Mouse (Mus musculus): ENCODE measurements around the gene Adgrf1.

GRCm38 (mm10) chr17:43332686-43333085 lies 62.6 kb downstream of the Adgrf1 start:
- no peak for TF ChIP-seq CTCF (IDR thresholded peaks at IDR 0.05; ENCODE audit: low read depth, low read length)
- no peak for TF ChIP-seq GATA1 (IDR thresholded peaks at IDR 0.05; ENCODE audit: borderline replicate concordance, low read length)
- TF ChIP-seq GATA2 (IDR thresholded peaks at IDR 0.05; ENCODE audit: borderline replicate concordance, low read depth, low read length), result no peak
- no peak for TF ChIP-seq TAL1 (conservative IDR thresholded peaks at IDR 0.05; ENCODE audit: low read depth, low read length)
